Mouse (Mus musculus) embryo, embryonic 11.5 days (tissue): ENCODE data around the gene Thada.

Source experiments
- DNase-seq: peaks from one replicate; pipeline ENCODE4 v3.0.0-alpha.2; 2012; ENCODE audit warnings: low read depth, low spot score

The Thada gene

DNA sequence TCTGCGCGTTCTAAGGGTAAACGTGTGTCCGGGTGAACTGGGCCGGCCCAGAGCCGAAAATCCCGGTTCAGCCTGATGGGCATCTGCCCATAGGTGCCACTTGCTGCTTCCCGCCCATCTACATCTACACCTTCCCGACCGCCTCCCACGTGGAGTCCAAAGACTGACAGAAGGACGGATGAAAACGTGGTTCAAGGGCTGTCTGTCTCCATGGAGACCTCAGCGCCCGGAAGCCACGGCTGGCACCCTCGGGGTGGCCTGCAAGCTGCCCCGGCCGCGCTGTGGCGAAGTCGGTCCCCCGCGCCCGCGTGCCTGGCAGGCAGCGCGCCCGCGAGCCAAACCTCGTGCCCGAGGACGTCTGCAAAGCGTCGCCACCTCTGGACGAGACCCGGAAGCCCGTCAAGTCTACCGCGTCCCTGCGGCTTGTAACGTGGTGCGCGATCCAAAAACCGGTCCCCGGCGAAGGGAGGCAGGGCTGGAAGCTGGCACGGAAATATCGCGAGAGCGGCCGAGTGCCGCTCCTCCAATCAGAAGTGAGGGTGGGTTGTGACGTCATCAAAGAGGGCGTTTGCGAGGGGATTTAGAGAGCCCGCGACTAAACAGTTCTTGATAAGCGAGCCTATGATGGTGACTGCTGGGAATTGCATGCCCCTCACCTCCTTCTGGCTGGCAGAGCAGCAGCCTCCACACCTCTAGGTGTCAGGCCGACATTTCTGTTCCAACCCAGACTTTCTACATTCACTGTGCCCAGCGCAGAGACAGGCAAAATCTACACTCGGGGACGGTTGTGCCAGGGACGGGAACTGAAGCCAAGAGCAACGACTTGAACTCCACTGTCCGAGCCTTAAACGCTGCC is at the start of gene Thada:
TSS of gene Thada (minus strand) at position 453 of the 856 bp plus-strand sequence.
- DNase-seq, result peak; percentile 99

DNA sequence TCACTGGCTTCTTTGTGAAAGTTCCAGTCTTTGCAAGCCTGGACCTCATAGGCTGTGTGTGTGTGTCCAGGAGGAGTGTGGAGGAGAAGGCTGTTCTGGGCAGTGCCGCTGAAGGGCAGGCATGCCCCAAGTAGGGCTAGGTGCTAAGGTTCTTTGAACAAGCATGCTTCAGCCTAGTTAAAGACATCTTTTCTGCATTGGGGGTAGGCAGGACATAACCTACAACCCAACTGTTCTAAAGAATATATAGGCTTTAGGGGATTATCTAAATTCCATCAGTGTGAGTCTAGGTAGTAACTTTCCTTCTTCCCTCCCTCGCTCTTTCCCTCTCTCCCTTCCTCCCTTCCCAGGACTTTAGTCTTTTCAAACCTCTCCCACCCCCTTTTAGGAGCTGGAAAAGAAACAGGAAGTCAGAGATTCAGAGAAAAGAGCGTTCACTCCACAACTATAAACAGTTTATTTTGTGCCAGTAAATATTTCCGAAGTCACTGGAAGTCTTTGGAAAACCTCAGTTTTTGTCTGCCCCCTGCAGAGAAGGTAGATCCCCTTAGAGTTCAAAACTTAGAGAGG is 46.6 kb upstream of the Thada start:
- no peak for DNase-seq

DNA sequence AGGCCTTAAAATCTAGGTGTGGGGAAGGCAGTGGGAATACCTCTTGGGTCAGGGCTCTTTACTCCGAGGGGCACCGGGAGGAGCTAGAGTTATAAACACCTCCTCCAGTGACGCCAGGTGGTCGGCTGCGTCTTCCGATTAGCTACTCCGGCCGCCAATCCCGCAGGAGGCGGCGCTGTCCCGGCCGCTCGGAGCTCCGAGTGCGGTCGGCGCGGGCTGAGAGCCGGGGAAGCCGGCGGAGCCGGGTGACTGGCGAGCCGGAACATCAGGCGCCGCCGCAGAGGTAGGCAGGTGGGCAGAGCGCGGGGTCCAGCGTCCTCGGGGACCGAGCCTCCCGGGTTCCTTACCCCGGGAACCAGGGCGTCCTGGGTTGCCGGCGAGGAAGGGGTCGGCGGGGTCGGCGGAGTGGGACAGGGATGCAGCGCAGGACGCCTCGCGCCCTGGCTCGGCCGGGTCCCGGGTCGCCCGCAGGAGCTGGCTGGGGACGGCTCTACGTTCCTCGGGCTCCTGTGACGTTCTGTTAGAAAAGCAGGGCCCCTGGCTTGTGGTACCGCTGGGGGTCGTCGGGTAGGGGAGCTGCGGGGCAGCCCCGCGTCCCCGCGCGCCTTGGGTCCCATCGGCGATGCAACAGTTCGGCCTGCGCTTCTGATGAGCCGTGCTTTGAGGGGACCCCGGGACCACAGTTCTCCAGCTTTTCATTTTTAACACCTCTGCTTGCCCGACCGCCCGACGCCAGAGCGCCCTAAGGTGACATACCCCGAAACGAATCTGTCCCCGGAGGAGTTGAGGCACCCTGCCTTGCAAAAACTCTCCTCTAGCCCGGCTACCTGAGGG is 45.9 kb upstream of the Thada start, which contains the start of gene Plekhh2:
TSS of gene Plekhh2 (plus strand) at position 214 of the 834 bp plus-strand sequence.
- peak; percentile 63 for DNase-seq

DNA sequence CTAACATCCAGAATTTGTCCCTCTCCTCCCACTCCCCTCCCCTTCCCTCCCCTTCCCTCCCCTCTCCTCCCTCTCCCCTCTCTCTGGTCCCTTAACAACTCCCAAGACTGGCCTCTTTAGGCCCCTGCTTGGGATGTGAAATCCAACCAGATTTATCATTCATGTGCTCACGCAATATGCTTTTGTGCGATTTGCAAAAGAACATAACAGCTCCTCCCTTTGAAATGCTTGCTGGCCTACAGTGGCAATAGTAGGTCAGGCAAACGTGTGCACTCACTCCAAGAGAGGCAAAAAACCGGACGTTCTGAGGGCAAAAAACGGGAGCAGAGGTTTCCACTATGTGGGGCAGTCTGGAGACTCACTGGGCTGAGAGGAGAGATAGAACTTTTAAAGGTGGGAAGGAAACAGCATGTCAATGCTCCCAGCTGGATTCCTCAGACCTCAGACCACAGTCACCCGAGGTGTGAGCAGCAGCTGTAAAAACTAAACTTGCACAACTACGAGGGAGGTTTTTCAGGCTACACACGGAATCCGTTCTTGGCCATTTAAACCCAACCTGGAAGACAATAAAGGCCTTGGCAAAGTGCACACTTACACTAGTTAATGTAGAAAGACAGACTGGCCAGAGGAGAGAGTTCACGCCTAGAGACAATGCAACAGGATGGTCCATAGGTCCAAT is 45.1 kb upstream of the Thada start:
- DNase-seq, result no peak

DNA sequence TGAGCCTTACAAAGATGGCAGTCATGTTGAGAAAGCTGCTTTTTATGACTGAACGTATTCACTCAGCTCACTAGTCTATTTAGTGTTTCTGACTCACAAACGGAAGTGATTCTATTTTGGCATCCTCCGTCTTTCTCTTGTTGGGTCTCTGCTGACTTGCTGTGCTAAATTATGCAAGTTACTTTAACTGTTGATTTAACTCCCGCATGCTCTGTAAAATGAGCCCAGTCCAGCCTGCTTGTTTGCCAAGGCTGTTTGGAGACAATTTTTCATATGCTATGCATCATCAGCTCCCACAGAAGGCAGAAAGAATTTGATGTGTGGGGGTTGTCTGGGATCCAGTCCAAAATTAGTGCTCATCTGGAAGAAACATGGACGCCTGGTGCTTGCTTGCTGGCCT is 44.4 kb upstream of the Thada start:
- DNase-seq, result no peak

DNA sequence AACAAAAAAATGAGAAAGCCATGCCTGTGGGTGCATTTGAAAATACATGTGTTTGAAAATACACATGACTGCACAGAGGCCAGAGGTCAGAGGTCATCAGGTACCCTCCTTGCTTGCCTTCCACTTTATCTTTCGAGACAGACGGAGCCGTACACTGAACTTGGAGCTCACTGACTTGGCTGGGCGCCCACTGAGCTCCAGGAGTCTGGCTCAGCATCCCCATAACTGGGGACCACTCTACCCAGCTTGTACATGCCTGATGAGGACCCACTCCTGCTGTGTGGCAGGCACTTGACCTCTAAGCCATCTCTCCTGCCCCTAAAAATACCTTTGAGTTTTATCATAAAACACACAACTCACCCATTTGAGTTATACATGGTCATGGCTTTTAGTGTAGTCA is 43.2 kb upstream of the Thada start:
- DNase-seq, result no peak

DNA sequence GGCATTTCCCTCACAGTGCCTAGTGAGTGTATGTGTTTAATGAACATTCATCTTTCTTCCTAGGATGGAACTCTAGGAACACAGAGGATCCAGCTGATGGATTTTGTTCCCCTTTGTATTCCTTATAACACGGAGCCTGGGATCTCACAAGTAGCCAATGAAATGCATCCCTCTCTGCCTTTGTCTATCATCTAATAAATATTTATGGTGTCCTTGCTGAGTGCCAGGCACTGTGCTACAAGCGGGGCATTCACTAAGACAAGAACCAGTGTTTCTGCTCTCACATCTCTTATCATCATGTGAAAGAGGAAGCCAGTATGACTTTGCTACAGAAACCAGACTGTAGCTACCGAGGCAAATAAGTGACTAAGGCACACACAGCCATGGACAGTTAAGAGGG is 42.7 kb upstream of the Thada start:
- no peak for DNase-seq

DNA sequence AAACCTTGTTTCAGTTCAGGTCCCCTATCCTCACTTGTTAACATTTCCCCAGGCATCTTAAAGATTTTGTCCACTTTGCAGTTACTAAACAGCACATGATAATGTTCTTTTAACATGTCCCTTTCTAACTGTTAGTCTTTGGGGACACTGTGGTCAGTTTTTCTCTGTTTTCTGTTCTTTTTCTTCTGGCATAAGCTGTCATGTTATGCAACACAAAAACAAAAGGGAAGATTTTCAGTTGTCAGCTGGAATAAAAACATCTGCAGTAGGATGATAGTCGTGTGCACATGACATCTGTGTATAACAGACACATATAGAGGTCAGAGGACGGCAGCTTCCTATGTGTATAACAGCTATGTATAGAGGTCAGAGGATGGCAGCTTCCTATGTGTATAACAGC is 39.9 kb upstream of the Thada start:
- no peak for DNase-seq

DNA sequence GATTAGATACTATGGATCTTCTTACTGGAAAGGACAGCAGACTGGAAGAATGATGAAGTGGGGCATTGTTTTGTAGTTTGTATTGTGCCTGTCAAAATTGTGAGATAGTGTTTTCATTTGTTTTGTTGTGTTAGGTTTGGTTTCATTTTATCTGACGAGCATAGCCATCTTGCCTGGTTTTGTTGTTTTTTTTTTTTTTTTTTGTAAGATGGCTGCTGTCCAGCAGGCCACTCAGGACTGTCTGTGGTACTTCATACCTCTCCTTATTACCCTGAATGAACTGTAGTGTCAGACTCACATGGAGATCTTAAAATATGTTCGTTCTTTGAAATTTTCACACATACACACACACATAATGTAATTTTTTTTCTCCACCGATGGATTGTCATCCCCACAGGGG is 36.3 kb upstream of the Thada start:
- no peak for DNase-seq

DNA sequence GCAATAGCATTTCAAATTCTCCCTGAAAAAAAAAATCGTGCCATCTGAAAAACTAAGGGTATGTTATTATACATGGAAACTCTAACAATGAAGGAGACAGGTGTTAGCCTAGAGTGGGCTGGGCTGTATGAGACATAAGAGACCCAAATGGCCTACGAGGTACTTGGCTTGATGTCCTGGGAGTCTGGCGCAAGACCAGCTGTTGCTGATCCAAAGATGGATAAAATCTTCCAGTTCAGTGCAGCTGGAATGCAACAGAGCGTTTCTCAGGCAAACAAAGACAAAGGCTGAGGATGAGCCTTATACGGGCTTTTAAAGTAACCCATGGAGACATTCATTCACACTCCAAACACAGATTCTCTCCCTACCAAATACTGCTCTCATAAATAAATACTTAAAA is 32.6 kb upstream of the Thada start:
- no peak for DNase-seq

DNA sequence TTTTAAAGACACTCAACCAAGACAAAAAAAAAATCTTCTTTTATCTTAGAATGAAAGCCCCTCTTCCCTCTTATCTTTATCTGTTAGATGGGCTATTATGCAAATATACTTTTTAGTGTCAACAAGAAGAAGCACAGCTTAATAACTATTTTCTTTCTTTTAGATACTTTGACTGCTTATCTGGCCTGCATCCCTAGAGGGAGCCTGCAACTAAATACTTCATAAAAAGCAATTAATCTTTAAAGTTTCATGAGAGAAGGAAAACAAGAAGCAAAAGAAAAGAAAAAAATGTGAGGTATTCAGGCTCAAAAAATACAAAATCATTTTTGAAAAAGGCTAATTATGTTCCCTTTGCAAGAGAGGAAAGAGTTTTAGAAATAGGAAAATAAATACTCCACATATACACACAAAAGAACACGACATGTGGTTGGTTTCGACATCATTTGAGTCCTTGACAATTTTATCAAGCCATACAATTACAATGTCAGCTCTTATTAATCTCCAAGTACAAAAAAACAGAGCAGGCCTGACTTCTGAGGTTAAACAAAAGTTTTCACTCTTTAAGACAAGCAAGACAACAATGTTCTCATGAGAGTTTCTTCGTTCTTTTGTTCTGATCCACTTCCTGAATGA is 32.1 kb upstream of the Thada start:
- DNase-seq, result no peak

DNA sequence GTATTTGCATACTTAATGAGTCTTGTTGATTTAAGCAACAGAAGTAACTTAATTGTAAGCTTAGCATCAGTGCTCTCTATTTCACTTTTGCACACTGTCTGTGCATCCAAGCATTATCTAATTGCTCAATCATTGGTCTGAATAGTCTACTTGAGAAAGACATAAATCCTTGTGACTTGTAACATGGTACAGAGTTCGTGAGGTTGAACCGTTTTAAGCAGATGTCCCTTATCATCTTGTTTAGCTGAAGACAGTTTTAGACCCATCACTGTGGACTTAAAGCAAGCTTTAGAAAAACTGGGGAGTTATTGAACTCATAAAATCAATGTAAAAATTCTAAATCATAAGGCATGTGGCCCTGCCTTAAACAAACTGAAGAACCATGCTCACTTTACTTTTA is 31.6 kb upstream of the Thada start:
- no peak for DNase-seq

DNA sequence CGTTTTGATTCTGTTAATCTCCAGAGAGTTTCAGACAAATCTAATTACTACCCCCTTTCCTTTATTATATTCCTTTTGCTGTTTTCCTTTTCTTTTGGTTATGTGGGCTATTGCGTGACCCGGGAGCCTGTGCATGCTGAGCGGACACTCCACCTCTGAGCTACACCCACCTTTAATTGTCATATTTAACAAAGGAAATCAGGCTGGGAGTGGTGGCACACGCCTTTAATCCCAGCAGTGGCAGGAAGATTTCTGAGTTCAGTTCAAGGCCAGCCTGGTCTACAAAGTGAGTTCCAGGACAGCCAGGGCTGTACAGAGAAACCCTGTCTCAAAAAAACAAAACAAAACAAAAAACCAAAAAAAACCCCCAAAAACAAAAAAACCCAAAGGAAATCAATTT is 31.0 kb upstream of the Thada start:
- DNase-seq, result no peak

DNA sequence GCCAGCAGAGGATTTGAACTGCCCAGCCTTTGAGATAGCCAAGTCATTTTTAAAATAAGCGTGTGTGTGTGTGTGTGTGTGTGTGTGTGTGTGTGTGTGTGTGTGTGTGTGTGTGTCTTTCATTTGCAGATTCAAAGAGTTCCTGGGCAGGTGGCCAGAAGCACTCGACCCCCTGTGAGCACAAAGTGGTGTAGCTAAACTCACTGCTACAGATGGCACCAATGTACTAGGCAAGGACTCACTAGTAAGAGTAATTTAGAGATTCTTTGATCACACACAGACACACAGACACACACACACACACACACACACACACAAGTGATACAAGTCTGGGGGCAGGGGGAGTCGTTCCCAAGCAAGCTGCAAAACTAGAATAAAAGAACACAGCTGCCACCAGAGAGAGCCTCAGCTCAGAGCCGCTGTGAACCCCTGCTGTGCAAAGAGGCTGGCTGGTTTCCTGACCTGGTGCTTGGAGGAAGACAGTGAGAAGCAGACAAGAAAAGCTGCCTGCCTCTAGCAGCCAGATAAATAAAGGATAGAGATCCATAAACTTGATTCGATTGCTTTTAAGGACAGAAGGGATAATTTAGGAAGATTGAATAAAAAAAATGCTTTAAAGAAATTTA is 26.4 kb upstream of the Thada start:
- no peak for DNase-seq

DNA sequence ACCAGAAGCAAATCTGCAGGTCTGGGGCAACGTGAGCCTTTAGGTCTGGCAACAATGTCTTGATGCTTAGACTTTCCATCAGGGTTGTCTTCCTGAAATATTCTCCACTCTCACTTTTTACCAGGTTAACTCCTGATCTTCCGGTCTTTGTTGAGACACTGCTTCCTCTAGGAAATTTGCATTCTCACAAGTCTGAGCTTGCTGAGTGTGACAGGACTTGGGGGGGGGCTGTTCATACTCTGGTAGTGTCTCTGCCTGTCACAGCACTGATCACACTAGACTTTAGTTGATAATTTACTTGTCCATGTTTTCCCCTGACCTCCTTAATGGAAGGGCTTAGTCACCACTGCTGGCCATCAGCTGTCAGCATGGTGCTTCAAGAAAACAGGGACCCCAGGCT is 21.4 kb upstream of the Thada start:
- DNase-seq, result no peak

DNA sequence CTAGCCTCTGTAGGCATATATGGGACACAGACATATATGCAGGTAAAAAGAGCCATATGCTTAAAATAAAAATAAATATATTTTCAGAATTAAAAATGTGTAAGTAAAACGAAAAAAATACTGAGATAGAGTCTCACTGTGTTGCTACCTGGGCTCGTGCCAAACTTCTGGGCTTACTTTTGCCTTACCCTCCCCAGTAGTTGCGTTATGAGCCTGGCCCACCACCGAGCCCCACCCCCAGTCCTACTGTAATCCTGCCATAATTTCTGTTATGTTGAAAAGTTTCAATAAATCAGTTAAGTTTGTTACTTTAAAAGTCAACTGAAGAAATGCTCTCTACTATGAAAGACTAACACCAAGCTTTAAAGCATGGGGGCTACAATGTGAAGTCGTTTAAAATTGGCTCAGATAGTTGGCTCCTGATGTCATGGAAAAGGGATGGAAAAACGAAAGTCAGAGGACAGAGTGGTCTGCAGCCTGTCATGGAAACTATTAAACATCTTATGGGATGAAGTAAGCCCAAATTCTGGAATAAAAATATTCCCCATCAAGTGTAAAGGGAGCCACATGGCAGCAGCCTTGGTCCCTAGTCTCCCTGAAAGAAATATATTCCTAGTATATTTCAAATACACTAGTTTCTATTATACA is 17.8 kb upstream of the Thada start:
- no peak for DNase-seq

DNA sequence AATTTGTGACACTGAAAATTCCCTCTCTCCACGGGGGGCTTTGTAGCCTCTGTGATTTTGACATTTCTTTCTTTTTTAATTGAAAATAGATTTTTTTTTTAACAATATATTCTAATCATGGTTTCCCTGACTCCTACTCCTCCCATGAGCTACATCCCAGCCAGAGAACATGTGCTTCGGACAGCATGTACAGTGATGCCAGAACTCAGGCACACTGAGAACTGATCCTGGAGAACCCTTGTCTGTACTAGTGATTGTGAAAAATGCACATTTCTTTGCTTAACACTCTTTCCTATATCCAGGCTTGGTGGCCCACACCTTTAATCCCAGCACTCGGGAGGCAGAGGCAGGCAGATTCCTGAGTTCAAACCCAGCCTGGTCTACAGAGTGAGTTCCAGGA is 16.8 kb upstream of the Thada start:
- no peak for DNase-seq

DNA sequence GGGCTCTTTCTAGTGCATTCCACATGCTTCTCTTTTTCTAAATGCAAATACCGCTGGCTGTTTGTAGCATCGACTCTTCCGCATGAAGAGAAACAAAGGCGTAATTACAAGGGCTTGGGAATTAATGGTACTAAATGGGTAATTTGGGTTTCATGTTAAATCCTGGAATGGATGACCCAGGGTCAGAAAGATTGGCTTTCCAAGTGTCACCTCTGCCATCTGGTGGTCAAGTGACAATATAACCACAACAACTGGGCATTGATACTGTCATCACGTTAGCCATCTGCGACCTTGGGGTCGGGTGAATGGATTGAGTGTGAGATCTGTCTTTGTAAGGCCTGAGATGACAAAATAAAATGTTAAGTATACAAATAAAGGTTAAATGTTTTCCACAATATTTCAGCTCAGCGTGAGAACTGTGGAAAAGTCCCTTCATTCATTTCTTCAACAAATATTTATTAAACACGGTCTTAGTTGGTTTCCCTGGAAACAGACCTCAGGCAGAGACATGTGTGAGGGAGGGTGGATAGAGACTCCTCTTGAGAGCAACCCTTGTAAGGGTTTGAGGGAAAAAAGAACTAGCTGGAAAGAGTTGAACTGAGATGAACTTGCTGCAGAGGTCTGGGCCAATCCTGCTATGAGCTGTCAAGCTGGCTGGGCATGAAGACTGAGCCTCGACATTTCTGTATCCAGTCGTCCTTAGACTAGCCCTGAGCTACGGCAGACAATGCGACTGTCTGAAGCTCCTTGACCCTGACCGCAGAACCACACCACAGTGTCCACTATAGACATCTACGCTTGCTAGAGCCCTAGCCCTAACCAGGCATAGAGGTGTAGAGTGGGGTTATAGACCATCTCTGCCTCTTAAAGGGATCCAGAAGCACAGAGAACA is 14.7 kb upstream of the Thada start:
- DNase-seq, result peak; percentile 32

DNA sequence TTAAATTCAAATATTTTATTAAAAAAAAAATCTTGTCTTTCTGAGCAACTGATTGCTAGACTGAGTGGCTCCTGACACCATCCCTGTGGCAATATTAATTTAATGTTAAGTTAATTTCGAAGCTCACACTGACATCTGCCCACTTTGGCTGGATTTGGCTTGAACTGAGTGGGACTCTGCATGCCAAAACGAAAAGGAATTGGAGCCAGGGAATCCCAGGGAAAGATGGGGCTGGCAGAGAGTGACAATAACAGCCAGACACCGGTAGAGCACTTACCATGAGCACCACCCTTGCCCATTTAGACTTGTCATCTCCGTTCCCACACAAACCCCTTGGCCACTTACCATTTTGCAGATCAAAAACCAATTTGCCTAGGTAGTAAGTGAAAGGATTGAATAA is 12.3 kb upstream of the Thada start:
- no peak for DNase-seq
